Mouse (Mus musculus) hindbrain, embryonic 14.5 days (tissue): ENCODE measurements at regions not wholly inside any gene's neighbourhood (a gene's known extent, or its start where the extent isn't known, plus 50 kb on each side); places are given as distances from the start of the nearest gene placed in this dataset.

Source experiments
- ATAC-seq: fragments of 200-750 bp; cut with Nextera tagmentation; 2 replicates; pipeline ENCODE4 v1.8.0; 2017; ENCODE audit warnings: moderate number of reproducible peaks, mild to moderate bottlenecking, moderate TSS enrichment, moderate library complexity; ENCODE audit not compliant: low FRiP score
- DNase-seq: peaks from one replicate; pipeline ENCODE4 v3.0.0-alpha.2; 2015; ENCODE audit warnings: low spot score
- H3K27ac ChIP-seq: fragments of 300-500 bp; sonication (generic); 2 replicates; pipeline ENCODE4 v1.5.1; 2014; ENCODE audit warnings: mild to moderate bottlenecking, moderate library complexity
- H3K27me3 ChIP-seq: fragments of 300-500 bp; sonication (generic); 2 replicates; pipeline ENCODE4 v1.6.1; 2014; ENCODE audit warnings: mild to moderate bottlenecking, low read length, mixed read lengths; ENCODE audit not compliant: control insufficient read depth, insufficient read depth
- H3K36me3 ChIP-seq: fragments of 300-500 bp; sonication (generic); replicated peaks from 2 replicates; pipeline ENCODE4 v1.6.1; 2014; ENCODE audit not compliant: control insufficient read depth, insufficient read depth
- H3K4me1 ChIP-seq: fragments of 300-500 bp; sonication (generic); replicated peaks from 2 replicates; pipeline ENCODE4 v1.6.1; 2014; ENCODE audit warnings: antibody characterized with exemption, low read length, mixed read lengths; ENCODE audit not compliant: control insufficient read depth, insufficient read depth
- H3K4me2 ChIP-seq: fragments of 300-500 bp; sonication (generic); replicated peaks from 2 replicates; pipeline ENCODE4 v1.6.1; 2014; ENCODE audit warnings: mild to moderate bottlenecking, moderate library complexity
- H3K4me3 ChIP-seq: fragments of 300-500 bp; sonication (generic); replicated peaks from 2 replicates; pipeline ENCODE4 v1.5.1; 2014; ENCODE audit warnings: mild to moderate bottlenecking, low read length
- H3K9ac ChIP-seq: fragments of 300-500 bp; sonication (generic); 2 replicates; pipeline ENCODE4 v1.6.1; 2014
- H3K9me3 ChIP-seq: fragments of 300-500 bp; sonication (generic); 2 replicates; pipeline ENCODE4 v1.6.1; 2016; ENCODE audit warnings: low read length; ENCODE audit not compliant: control insufficient read depth
- WGBS: fragments of 180-500 bp; shearing (Covaris S2); extraction: QIAGEN DNeasy Blood & Tissue Kit; methylation state at CpG from one replicate; pipeline ENCODE4 v1.1.7; 2014; 5-methylcytosine and 5-hydroxymethylcytosine counted together

DNA sequence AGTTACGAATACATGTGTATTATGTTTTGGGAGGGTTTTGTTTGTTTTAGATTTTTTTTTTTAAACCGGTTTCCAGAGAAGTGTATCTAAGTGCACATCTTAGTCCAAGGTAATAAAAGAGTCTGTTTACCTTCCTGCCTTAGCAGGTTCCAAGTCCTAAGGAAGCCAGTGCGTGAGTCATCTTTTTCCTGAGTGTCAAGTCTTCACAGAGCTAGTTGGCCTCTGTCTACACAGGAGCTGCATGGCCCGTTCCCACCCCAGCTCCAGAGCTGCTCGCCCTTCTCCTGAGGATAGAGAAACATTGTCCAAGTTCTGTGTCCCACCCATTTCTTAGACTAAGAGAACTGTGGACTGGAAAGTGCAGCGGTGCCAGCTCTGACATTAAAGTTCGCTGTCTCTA lies 192.6 kb downstream of the Sptssa start:
- H3K4me1 ChIP-seq: no peaks in the 10 kb centered on the region
- WGBS: 89% methylated on average over 7 of the region's 7 CpGs
- ATAC-seq (no peak), DNase-seq (no peak)
- no peaks in the 10 kb centered on the region for H3K27me3 ChIP-seq
- no peak overlapping the region for H3K4me3 ChIP-seq
- H3K36me3 ChIP-seq: no peaks in the 10 kb centered on the region
- H3K9me3 ChIP-seq: no peaks in the 10 kb centered on the region
- H3K4me2 ChIP-seq: no peak overlapping the region
- no peak overlapping the region for H3K9ac ChIP-seq
- no peak overlapping the region for H3K27ac ChIP-seq

DNA sequence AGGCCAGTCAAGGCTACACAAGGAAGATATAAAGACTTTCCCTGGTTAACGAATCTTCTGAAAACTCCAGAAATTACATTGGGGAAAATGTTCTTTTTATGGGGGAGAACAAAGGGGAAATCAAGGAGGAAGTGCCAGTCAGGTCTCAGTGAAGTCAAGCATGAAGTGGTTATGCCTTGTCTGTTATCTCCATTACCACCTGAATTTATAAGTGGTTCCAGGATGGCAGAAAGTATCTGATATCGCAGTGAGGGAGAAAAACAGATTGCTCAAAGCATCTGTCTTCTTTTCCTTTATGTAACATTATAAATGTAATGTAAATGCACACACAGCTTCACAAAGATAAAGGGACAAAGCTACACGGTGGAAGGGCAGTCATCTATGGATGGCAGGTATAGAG lies 195.0 kb downstream of the Sptssa start:
- H3K4me1 ChIP-seq: no peaks in the 10 kb centered on the region
- no peak overlapping the region for H3K27ac ChIP-seq
- no peak overlapping the region for H3K4me3 ChIP-seq
- ATAC-seq (no peak), DNase-seq (no peak)
- H3K9me3 ChIP-seq: no peaks in the 10 kb centered on the region
- H3K4me2 ChIP-seq: no peak overlapping the region
- no peaks in the 10 kb centered on the region for H3K36me3 ChIP-seq
- H3K9ac ChIP-seq: no peak overlapping the region
- H3K27me3 ChIP-seq: no peaks in the 10 kb centered on the region
- WGBS: 86% methylated on average over 3 of the region's 3 CpGs

DNA sequence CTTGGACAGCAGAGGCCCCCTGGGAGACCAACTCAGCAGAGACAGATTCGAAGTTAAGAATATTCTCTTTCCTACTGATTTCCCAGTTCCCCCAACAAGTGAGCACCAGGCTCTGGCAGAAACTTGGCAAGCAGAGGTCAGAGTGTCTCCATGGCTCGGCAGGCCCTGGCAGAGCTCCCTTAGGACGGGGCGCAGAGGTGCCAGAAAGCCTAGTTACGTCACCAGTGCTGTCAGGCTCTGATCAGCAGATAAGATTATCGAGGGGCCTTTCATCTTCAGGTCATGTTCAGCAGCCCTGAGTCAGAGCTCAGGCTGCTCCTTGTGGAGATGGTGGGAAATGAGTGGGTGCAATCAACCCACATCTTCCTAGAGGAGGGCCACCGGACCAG lies 196.2 kb downstream of the Sptssa start:
- no peak for ATAC-seq
- Histone ChIP-seq H3K4me3 (no peak overlapping the region), H3K9me3 (no peaks in the 10 kb centered on the region), H3K4me2 (no peak overlapping the region), H3K36me3 (no peaks in the 10 kb centered on the region), H3K27me3 (no peaks in the 10 kb centered on the region), H3K27ac (no peak overlapping the region), H3K9ac (no peak overlapping the region), H3K4me1 (no peaks in the 10 kb centered on the region)
- WGBS: 74% methylated on average over 7 of the region's 7 CpGs
- no peak for DNase-seq

DNA sequence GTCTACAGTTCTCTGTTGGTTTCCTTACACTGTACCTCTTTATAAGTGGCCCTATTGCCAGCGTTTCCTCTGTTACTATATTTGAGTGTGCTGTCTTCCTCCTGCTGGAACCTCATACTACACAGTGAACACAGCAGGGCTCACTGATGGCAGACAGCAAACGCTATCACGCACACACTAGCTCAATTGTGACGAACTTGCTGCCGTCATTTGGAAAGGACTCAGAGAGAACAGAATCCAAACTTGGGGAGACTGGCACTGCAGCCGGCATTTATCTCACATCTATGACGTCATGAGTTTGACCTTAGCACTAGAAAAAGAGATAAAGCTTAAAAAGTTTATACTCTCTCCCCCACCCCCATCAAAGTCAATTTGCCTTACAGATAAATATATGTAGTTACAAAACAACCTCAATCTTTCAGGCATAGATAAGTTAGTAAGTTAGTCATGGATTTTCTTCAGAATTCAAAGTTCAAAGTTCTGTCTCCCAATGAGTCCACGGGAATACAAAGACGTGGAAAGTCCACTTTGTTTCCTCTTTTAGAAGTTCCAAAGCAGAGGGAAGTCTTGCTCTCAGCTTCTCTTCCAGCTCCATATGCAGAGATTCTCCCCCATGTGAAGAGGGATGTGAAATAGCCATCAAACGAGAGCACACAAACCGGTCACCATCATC lies 196.8 kb downstream of the Sptssa start:
- 79% methylated on average over 11 of the region's 11 CpGs for WGBS
- Histone ChIP-seq H3K9me3 (no peaks in the 10 kb centered on the region), H3K36me3 (no peaks in the 10 kb centered on the region), H3K27ac (no peak overlapping the region), H3K4me2 (no peak overlapping the region), H3K9ac (no peak overlapping the region), H3K27me3 (no peaks in the 10 kb centered on the region), H3K4me3 (no peak overlapping the region), H3K4me1 (no peaks in the 10 kb centered on the region)
- ATAC-seq: no peak
- DNase-seq: no peak

DNA sequence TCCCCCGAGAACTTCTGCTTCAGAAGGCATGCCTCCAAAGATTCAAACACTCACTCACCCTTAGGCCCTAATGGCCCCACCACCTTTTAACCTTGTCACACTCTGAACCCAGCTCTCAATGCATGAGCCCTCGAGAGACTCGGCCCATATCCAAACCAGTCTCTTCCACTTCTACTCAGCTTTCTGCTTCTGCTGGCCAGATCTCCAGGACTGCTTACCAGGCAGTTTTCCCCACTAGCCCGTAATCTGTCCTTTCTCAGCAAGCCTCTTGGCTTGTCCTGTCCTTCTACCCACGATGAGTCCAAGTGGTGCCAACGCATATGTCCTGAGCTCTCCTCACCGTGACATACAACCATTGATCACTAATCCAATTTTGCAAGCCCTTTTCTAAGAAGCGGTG lies 199.6 kb downstream of the Sptssa start:
- H3K36me3 ChIP-seq: no peaks in the 10 kb centered on the region
- no peaks in the 10 kb centered on the region for H3K4me1 ChIP-seq
- no peak overlapping the region for H3K4me3 ChIP-seq
- H3K4me2 ChIP-seq: no peak overlapping the region
- DNase-seq (no peak), ATAC-seq (no peak)
- H3K9ac ChIP-seq: no peak overlapping the region
- H3K27me3 ChIP-seq: no peaks in the 10 kb centered on the region
- WGBS: 94% methylated on average over 8 of the region's 8 CpGs
- H3K27ac ChIP-seq: no peak overlapping the region
- no peaks in the 10 kb centered on the region for H3K9me3 ChIP-seq

DNA sequence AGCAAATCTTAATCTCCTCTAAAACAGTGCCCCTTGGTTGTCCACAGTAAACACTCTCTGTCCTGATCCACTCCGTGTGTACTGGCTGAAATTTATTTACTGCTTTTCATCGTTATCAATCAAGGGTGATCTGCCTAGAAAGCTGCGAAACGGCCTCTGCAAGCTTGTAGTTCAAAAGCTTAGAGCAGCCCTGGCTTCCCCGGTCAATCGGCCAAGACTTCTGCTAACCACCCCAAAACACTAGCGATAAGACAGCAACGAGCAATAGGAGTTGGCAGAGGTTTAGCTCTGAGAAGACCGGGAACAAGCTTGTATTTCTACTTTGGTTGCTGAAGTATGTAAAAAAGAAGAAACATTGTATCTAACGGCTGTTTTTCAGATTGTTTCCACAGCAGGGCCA lies 201.8 kb downstream of the Sptssa start:
- H3K36me3 ChIP-seq: no peaks in the 10 kb centered on the region
- H3K4me1 ChIP-seq: no peaks in the 10 kb centered on the region
- H3K27ac ChIP-seq: no peak overlapping the region
- WGBS: 89% methylated on average over 10 of the region's 10 CpGs
- H3K27me3 ChIP-seq: no peaks in the 10 kb centered on the region
- H3K4me3 ChIP-seq: no peak overlapping the region
- ATAC-seq (no peak), DNase-seq (no peak)
- no peaks in the 10 kb centered on the region for H3K9me3 ChIP-seq
- H3K9ac ChIP-seq: no peak overlapping the region
- no peak overlapping the region for H3K4me2 ChIP-seq

DNA sequence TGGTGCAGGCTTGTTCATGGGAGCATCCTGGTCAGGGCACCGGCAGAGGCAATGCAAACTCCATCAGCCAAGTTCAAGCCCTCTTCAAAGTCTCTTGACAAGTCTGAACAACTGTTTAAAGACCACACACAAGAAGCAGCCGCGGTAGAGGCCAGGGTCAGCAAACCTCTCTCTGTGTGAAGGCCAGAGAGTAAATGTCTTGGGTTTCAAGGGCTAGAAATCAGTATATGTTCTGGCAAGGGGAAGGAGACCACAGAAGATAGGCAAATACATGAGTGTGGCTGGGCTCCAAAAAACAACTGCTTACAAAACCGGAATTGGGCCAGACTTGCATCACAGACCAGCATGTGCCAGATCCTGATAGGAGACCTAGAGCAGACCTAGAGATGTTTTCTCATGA lies 203.0 kb downstream of the Sptssa start:
- Histone ChIP-seq H3K9ac (no peak overlapping the region), H3K4me2 (no peak overlapping the region), H3K27me3 (no peaks in the 10 kb centered on the region), H3K9me3 (no peaks in the 10 kb centered on the region), H3K4me1 (no peaks in the 10 kb centered on the region), H3K36me3 (no peaks in the 10 kb centered on the region), H3K4me3 (no peak overlapping the region), H3K27ac (no peak overlapping the region)
- DNase-seq: no peak
- no peak for ATAC-seq
- 80% methylated on average over 4 of the region's 4 CpGs for WGBS

DNA sequence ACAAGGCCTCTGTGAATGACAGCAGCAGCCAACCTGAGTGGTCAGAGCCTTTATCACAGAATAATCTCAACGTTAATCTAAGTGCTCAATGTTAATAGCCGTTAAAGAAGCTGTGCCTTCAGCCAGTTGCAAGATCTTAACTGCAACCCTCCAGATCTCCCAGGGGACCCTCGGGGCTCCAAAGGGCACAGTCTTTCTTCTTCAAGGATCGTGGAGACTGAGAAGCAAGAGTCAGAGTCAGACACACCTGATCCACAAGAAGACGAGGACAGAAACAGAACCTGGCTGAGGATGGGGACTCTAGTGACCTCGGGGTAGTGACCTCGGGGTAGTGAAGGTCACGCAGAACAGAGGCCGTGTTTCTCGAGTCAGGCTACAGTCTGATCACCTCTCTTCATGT lies 206.0 kb downstream of the Sptssa start:
- Histone ChIP-seq H3K9me3 (no peaks in the 10 kb centered on the region), H3K4me3 (no peak overlapping the region), H3K9ac (no peak overlapping the region), H3K36me3 (no peaks in the 10 kb centered on the region), H3K4me1 (no peaks in the 10 kb centered on the region), H3K27me3 (no peaks in the 10 kb centered on the region), H3K4me2 (no peak overlapping the region), H3K27ac (no peak overlapping the region)
- ATAC-seq (no peak), DNase-seq (no peak)
- 78% methylated on average over 10 of the region's 10 CpGs for WGBS

DNA sequence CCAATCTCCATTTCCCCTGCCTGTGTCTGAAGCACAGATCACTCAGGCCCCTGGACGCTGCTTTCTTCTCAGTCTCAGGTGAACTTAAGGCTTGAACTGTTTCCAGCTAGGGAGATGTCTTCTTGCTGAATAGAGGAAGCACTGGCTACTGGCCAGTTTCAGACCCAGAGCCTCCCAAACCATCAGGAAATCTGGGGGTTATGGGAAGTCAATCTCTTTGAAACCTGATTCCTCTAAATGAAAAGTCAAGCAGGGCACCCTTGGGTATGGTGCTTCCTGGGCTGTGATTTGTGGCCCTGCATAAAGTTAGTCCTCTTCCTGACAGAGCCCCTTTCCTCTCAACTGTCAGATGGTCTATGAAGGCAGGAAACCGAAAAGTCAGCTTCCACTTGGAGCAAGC lies 208.2 kb downstream of the Sptssa start:
- no peak overlapping the region for H3K27ac ChIP-seq
- 64% methylated on average over 2 of the region's 2 CpGs for WGBS
- H3K9ac ChIP-seq: no peak overlapping the region
- H3K9me3 ChIP-seq: no peaks in the 10 kb centered on the region
- no peaks in the 10 kb centered on the region for H3K4me1 ChIP-seq
- no peaks in the 10 kb centered on the region for H3K27me3 ChIP-seq
- DNase-seq: no peak
- no peak overlapping the region for H3K4me2 ChIP-seq
- no peak for ATAC-seq
- no peak overlapping the region for H3K4me3 ChIP-seq
- H3K36me3 ChIP-seq: no peaks in the 10 kb centered on the region

DNA sequence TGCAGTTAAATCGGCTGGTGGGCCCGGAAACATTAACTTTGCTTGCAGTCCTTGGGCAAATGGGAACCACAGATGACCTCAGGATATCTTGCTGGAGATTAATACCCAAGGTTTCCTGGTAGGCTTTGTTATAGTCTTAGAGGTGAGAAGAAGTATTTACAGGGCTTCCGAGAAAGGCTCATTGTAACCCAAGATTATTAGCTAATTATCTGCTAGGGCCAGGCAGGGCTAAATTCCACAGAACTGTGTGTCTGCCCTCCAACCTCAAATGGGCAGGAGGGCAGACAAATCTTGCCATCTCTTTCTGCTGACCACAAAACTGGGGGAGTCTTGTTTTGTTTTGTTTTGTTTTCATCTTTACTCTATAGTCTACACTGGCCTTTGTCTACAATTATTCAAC lies 209.0 kb downstream of the Sptssa start:
- 73% methylated on average over 3 of the region's 3 CpGs for WGBS
- no peaks in the 10 kb centered on the region for H3K4me1 ChIP-seq

More for the DNA sequence above, 209.0 kb downstream of the Sptssa start:
- ATAC-seq (no peak), DNase-seq (no peak)
- Histone ChIP-seq H3K9ac (no peak overlapping the region), H3K4me3 (no peak overlapping the region), H3K27me3 (no peaks in the 10 kb centered on the region), H3K27ac (no peak overlapping the region), H3K9me3 (no peaks in the 10 kb centered on the region), H3K4me2 (no peak overlapping the region), H3K36me3 (no peaks in the 10 kb centered on the region)
